Mouse (Mus musculus): ENCODE results near the gene Abhd17a. TPM values are rescaled to one million over a fixed set of nuclear protein-coding genes. Genes with fewer than 3 reads are reported as not detected.

The Abhd17a gene
- polyA plus RNA-seq, 1 experiment from 2014 or later = 102 TPM

- no peak overlapping the region for H3K4me3 ChIP-seq (replicated peaks)
- peaks cover 12% of the 10 kb centered on the region for H3K36me3 ChIP-seq
- H3K27me3 ChIP-seq (replicated peaks) = no peaks in the 10 kb centered on the region
- peak; percentile 6; the same call in 1 of the 2 replicates for ATAC-seq (ENCODE audit: insufficient read depth, low FRiP score, low read depth)
- H3K4me1 ChIP-seq = peaks cover 13% of the 10 kb centered on the region; the same call in 1 of the 2 replicates
- 87% methylated on average over 6 of the region's 6 CpGs for WGBS
- H3K9ac ChIP-seq = no peak overlapping the region
- H3K4me2 ChIP-seq = 0 out of 2 replicates have a peak overlapping the region, but pooled peaks have one; percentile 1
- no peaks in the 10 kb centered on the region for H3K9me3 ChIP-seq
- no peak overlapping the region for H3K27ac ChIP-seq
Measured at GRCm38 (mm10) chr10:80553997-80554396, 36.1 kb downstream of the Abhd17a start.

GRCm38 (mm10) chr10:80553575-80553974 lies 36.6 kb downstream of the Abhd17a start:
- WGBS = 75% methylated on average over 8 of the region's 8 CpGs
- H3K27ac ChIP-seq = no peak overlapping the region
- H3K9ac ChIP-seq = no peak overlapping the region
- H3K36me3 ChIP-seq = peaks cover 16% of the 10 kb centered on the region
- H3K4me2 ChIP-seq = 0 out of 2 replicates have a peak overlapping the region, but pooled peaks have one; percentile 1
- H3K9me3 ChIP-seq = no peaks in the 10 kb centered on the region
- peak; percentile 67; the same call in 1 of the 2 replicates for ATAC-seq (ENCODE audit: insufficient read depth, low FRiP score, low read depth)
- peaks cover 11% of the 10 kb centered on the region; the same call in 1 of the 2 replicates for H3K4me1 ChIP-seq
- no peaks in the 10 kb centered on the region for H3K27me3 ChIP-seq (replicated peaks)
- no peak overlapping the region for H3K4me3 ChIP-seq (replicated peaks)

- Histone ChIP-seq H3K27ac (no peak overlapping the region), H3K9me3 (no peaks in the 10 kb centered on the region), H3K36me3 (peaks cover 28% of the 10 kb centered on the region), H3K27me3 (replicated peaks) (no peaks in the 10 kb centered on the region), H3K9ac (no peak overlapping the region), H3K4me2 (no peak overlapping the region), H3K4me3 (replicated peaks) (no peak overlapping the region), H3K4me1 (peaks cover under 1% of the 10 kb centered on the region; the same call in 1 of the 2 replicates)
- ATAC-seq (ENCODE audit: insufficient read depth, low FRiP score, low read depth) = no peak
- 67% methylated on average over 9 of the region's 9 CpGs for WGBS
Measured at GRCm38 (mm10) chr10:80552364-80552763, 37.8 kb downstream of the Abhd17a start.

GRCm38 (mm10) chr10:80549279-80549678 lies 40.9 kb downstream of the Abhd17a start:
- Histone ChIP-seq H3K4me2 (no peak overlapping the region), H3K9me3 (no peaks in the 10 kb centered on the region), H3K4me3 (replicated peaks) (no peak overlapping the region), H3K36me3 (peaks cover 54% of the 10 kb centered on the region), H3K4me1 (no peaks in the 10 kb centered on the region), H3K27me3 (replicated peaks) (no peaks in the 10 kb centered on the region), H3K27ac (no peak overlapping the region), H3K9ac (no peak overlapping the region)
- no peak for ATAC-seq (ENCODE audit: insufficient read depth, low FRiP score, low read depth)
- WGBS = 88% methylated on average over 21 of the region's 21 CpGs

GRCm38 (mm10) chr10:80548428-80549006 lies 41.6 kb downstream of the Abhd17a start:
- peaks cover 62% of the 10 kb centered on the region for H3K36me3 ChIP-seq
- 68% methylated on average over 10 of the region's 10 CpGs for WGBS
- no peak overlapping the region for H3K9ac ChIP-seq
- H3K4me1 ChIP-seq = no peaks in the 10 kb centered on the region
- ATAC-seq (ENCODE audit: insufficient read depth, low FRiP score, low read depth) = no peak; the same call in 1 of the 2 replicates
- no peaks in the 10 kb centered on the region for H3K27me3 ChIP-seq (replicated peaks)
- H3K27ac ChIP-seq = no peak overlapping the region
- H3K4me2 ChIP-seq = no peak overlapping the region
- H3K4me3 ChIP-seq (replicated peaks) = no peak overlapping the region
- H3K9me3 ChIP-seq = no peaks in the 10 kb centered on the region

- 92% methylated on average over 15 of the region's 15 CpGs for WGBS
- Histone ChIP-seq H3K4me1 (no peaks in the 10 kb centered on the region), H3K4me3 (replicated peaks) (no peak overlapping the region), H3K9me3 (no peaks in the 10 kb centered on the region), H3K27ac (no peak overlapping the region), H3K36me3 (peaks cover 71% of the 10 kb centered on the region), H3K4me2 (no peak overlapping the region), H3K9ac (no peak overlapping the region), H3K27me3 (replicated peaks) (no peaks in the 10 kb centered on the region)
- no peak for ATAC-seq (ENCODE audit: insufficient read depth, low FRiP score, low read depth)
Measured at GRCm38 (mm10) chr10:80547539-80547938, 42.6 kb downstream of the Abhd17a start.

GRCm38 (mm10) chr10:80546945-80547344 lies 43.2 kb downstream of the Abhd17a start:
- H3K27me3 ChIP-seq (replicated peaks) = no peaks in the 10 kb centered on the region
- ATAC-seq (ENCODE audit: insufficient read depth, low FRiP score, low read depth) = 0 out of 2 replicates have a peak, but pooled peaks have one; percentile 8
- 86% methylated on average over 4 of the region's 4 CpGs for WGBS
- H3K9me3 ChIP-seq = no peaks in the 10 kb centered on the region
- H3K36me3 ChIP-seq = peaks cover 76% of the 10 kb centered on the region
- no peaks in the 10 kb centered on the region for H3K4me1 ChIP-seq
- no peak overlapping the region for H3K27ac ChIP-seq
- H3K9ac ChIP-seq = no peak overlapping the region
- no peak overlapping the region for H3K4me2 ChIP-seq
- no peak overlapping the region for H3K4me3 ChIP-seq (replicated peaks)

GRCm38 (mm10) chr10:80545590-80545989 lies 44.6 kb downstream of the Abhd17a start:
- no peaks in the 10 kb centered on the region for H3K4me1 ChIP-seq
- no peak overlapping the region for H3K4me2 ChIP-seq
- no peak overlapping the region for H3K27ac ChIP-seq
- no peak for ATAC-seq (ENCODE audit: insufficient read depth, low FRiP score, low read depth)
- H3K9ac ChIP-seq = no peak overlapping the region
- WGBS = 87% methylated on average over 8 of the region's 8 CpGs
- H3K27me3 ChIP-seq (replicated peaks) = no peaks in the 10 kb centered on the region
- H3K36me3 ChIP-seq = peaks cover 80% of the 10 kb centered on the region
- no peaks in the 10 kb centered on the region for H3K9me3 ChIP-seq
- H3K4me3 ChIP-seq (replicated peaks) = no peak overlapping the region

GRCm38 (mm10) chr10:80543873-80544272 lies 46.3 kb downstream of the Abhd17a start:
- H3K4me2 ChIP-seq = no peak overlapping the region
- no peak overlapping the region for H3K4me3 ChIP-seq (replicated peaks)
- no peak for ATAC-seq (ENCODE audit: insufficient read depth, low FRiP score, low read depth)
- H3K4me1 ChIP-seq = peaks cover 3% of the 10 kb centered on the region
- no peak overlapping the region for H3K9ac ChIP-seq
- peaks cover 68% of the 10 kb centered on the region for H3K36me3 ChIP-seq
- H3K9me3 ChIP-seq = no peaks in the 10 kb centered on the region
- H3K27ac ChIP-seq = no peak overlapping the region
- H3K27me3 ChIP-seq (replicated peaks) = 0 out of 2 replicates have a peak, but pooled peaks cover 3% of the 10 kb centered on the region
- 93% methylated on average over 14 of the region's 14 CpGs for WGBS

- no peak overlapping the region for H3K4me3 ChIP-seq (replicated peaks)
- peaks cover 24% of the 10 kb centered on the region for H3K27me3 ChIP-seq (replicated peaks)
- peaks cover 15% of the 10 kb centered on the region for H3K4me1 ChIP-seq
- H3K36me3 ChIP-seq = peaks cover 30% of the 10 kb centered on the region
- no peak for ATAC-seq (ENCODE audit: insufficient read depth, low FRiP score, low read depth)
- peak overlapping the region; percentile 57 for H3K4me2 ChIP-seq
- no peak overlapping the region for H3K9ac ChIP-seq
- no peak overlapping the region for H3K27ac ChIP-seq
- 29% methylated on average over 5 of the region's 5 CpGs for WGBS
- H3K9me3 ChIP-seq = no peaks in the 10 kb centered on the region
Measured at GRCm38 (mm10) chr10:80539493-80539892, 50.6 kb downstream of the Abhd17a start.

- 2% methylated on average over 30 of the region's 30 CpGs for WGBS
- peaks cover 24% of the 10 kb centered on the region for H3K27me3 ChIP-seq (replicated peaks)
- peak within 1 kb of the TSS; percentile 57 for H3K4me2 ChIP-seq
- peak; percentile 90 for ATAC-seq (ENCODE audit: insufficient read depth, low FRiP score, low read depth)
- peaks cover 15% of the 10 kb centered on the region for H3K4me1 ChIP-seq
- H3K4me3 ChIP-seq (replicated peaks) = peak within 1 kb of the TSS; percentile 29
- H3K9me3 ChIP-seq = no peaks in the 10 kb centered on the region
- H3K36me3 ChIP-seq = peaks cover 23% of the 10 kb centered on the region
- H3K27ac ChIP-seq = no peak within 1 kb of the TSS
- H3K9ac ChIP-seq = no peak within 1 kb of the TSS
Measured at GRCm38 (mm10) chr10:80538710-80539394, 51.3 kb downstream of the Abhd17a start, which contains the start of gene Atp8b3. Gene Atp8b3, minus strand, starts transcription at chr10:80539124.

- WGBS = 57% methylated on average over 5 of the region's 5 CpGs
- H3K9ac ChIP-seq = no peak overlapping the region
- H3K36me3 ChIP-seq = peaks cover 17% of the 10 kb centered on the region
- no peak overlapping the region for H3K4me2 ChIP-seq
- no peak overlapping the region for H3K4me3 ChIP-seq (replicated peaks)
- no peaks in the 10 kb centered on the region for H3K9me3 ChIP-seq
- ATAC-seq (ENCODE audit: insufficient read depth, low FRiP score, low read depth) = no peak
- peaks cover 24% of the 10 kb centered on the region for H3K27me3 ChIP-seq (replicated peaks)
- peaks cover 15% of the 10 kb centered on the region for H3K4me1 ChIP-seq
- H3K27ac ChIP-seq = no peak overlapping the region
Measured at GRCm38 (mm10) chr10:80538180-80538579, 52.0 kb downstream of the Abhd17a start.

Data from stomach, embryonic 15.5 days (tissue).